Mouse (Mus musculus) hindbrain, embryonic 12.5 days (tissue): ENCODE measurements around the gene Zfp536. TPM values are rescaled to one million over a fixed set of nuclear protein-coding genes. Genes with fewer than 3 reads are reported as not detected.

Experiments
- ATAC-seq: fragments of 200-750 bp; cut with Nextera tagmentation; 2 replicates; pipeline ENCODE4 v1.8.0; 2017; ENCODE audit warnings: moderate TSS enrichment; ENCODE audit not compliant: low FRiP score
- H3K27ac ChIP-seq: fragments of 300-500 bp; sonication (generic); 2 replicates; pipeline ENCODE4 v1.5.1; 2016; ENCODE audit warnings: mild to moderate bottlenecking
- H3K27me3 ChIP-seq: fragments of 300-500 bp; sonication (generic); 2 replicates; pipeline ENCODE4 v1.6.1; 2016; ENCODE audit warnings: mild to moderate bottlenecking
- H3K36me3 ChIP-seq: fragments of 300-500 bp; sonication (generic); 2 replicates; pipeline ENCODE4 v1.6.1; 2016; ENCODE audit warnings: mild to moderate bottlenecking
- H3K4me1 ChIP-seq: fragments of 300-500 bp; sonication (generic); 2 replicates; pipeline ENCODE4 v1.6.1; 2016
- H3K4me2 ChIP-seq: fragments of 300-500 bp; sonication (generic); replicated peaks from 2 replicates; pipeline ENCODE4 v1.6.1; 2016; ENCODE audit warnings: mild to moderate bottlenecking
- H3K4me3 ChIP-seq: fragments of 300-500 bp; sonication (generic); 2 replicates; pipeline ENCODE4 v1.5.1; 2016; ENCODE audit warnings: mild to moderate bottlenecking
- H3K9ac ChIP-seq: fragments of 300-500 bp; sonication (generic); 2 replicates; pipeline ENCODE4 v1.6.1; 2016; ENCODE audit warnings: mild to moderate bottlenecking, moderate library complexity
- H3K9me3 ChIP-seq: fragments of 300-500 bp; sonication (generic); replicated peaks from 2 replicates; pipeline ENCODE4 v1.6.1; 2016; ENCODE audit warnings: mild to moderate bottlenecking
- WGBS: fragments of 180-500 bp; shearing (Covaris S2); methylation state at CpG from one replicate; pipeline ENCODE4 v1.1.7; 2016; 5-methylcytosine and 5-hydroxymethylcytosine counted together
- polyA plus RNA-seq: library from polyadenylated mRNA; unstranded; fragments of >200 nt; fragmentation: Nextera tagmentation; extraction: Ambion mirVana; gene quantifications from 2 replicates; pipeline ENCODE4 v1.2.1, GENCODE M21; 2016

Zfp536 gene
- polyA plus RNA-seq, 1 experiment from 2014 or later: 49.1 TPM

GRCm38 (mm10) chr7:37559851-37560250, 213.6 kb downstream of the Zfp536 start:
- 61% methylated on average over 3 of the region's 3 CpGs for WGBS
- peaks cover 41% of the 10 kb centered on the region for H3K4me1 ChIP-seq
- no peak for ATAC-seq

GRCm38 (mm10) chr7:37559341-37559740, 214.1 kb downstream of the Zfp536 start:
- ATAC-seq: no peak
- 89% methylated on average over 6 of the region's 6 CpGs for WGBS
- no peak overlapping the region for H3K4me2 ChIP-seq
- H3K27me3 ChIP-seq: no peaks in the 10 kb centered on the region
- no peak overlapping the region for H3K4me3 ChIP-seq
- no peak overlapping the region for H3K9ac ChIP-seq
- H3K4me1 ChIP-seq: peaks cover 38% of the 10 kb centered on the region
- H3K9me3 ChIP-seq: no peaks in the 10 kb centered on the region
- H3K27ac ChIP-seq: no peak overlapping the region
- no peaks in the 10 kb centered on the region for H3K36me3 ChIP-seq

More at GRCm38 (mm10) chr7:37559851-37560250, 213.6 kb downstream of the Zfp536 start:
- H3K27me3 ChIP-seq: no peaks in the 10 kb centered on the region
- no peaks in the 10 kb centered on the region for H3K36me3 ChIP-seq
- H3K4me3 ChIP-seq: no peak overlapping the region
- no peak overlapping the region for H3K27ac ChIP-seq
- H3K4me2 ChIP-seq: no peak overlapping the region
- H3K9ac ChIP-seq: no peak overlapping the region
- no peaks in the 10 kb centered on the region for H3K9me3 ChIP-seq

- H3K4me3 ChIP-seq: no peak overlapping the region
- no peaks in the 10 kb centered on the region for H3K9me3 ChIP-seq
- no peak overlapping the region for H3K27ac ChIP-seq
- no peaks in the 10 kb centered on the region for H3K27me3 ChIP-seq
- no peak for ATAC-seq
- H3K4me1 ChIP-seq: peaks cover 31% of the 10 kb centered on the region
- 69% methylated on average over 1 of the region's 1 CpGs for WGBS
- H3K4me2 ChIP-seq: no peak overlapping the region
- no peaks in the 10 kb centered on the region for H3K36me3 ChIP-seq
- no peak overlapping the region for H3K9ac ChIP-seq
Measured at GRCm38 (mm10) chr7:37556811-37557210, 216.6 kb downstream of the Zfp536 start.

- peaks cover 21% of the 10 kb centered on the region for H3K4me1 ChIP-seq
Measured at GRCm38 (mm10) chr7:37554405-37554804, 219.0 kb downstream of the Zfp536 start.

GRCm38 (mm10) chr7:37553646-37554045, 219.8 kb downstream of the Zfp536 start:
- Histone ChIP-seq H3K27me3 (no peaks in the 10 kb centered on the region), H3K9me3 (no peaks in the 10 kb centered on the region), H3K4me3 (no peak overlapping the region), H3K27ac (no peak overlapping the region; the same call in 1 of the 2 replicates), H3K36me3 (no peaks in the 10 kb centered on the region), H3K4me2 (no peak overlapping the region), H3K9ac (no peak overlapping the region), H3K4me1 (peaks cover 23% of the 10 kb centered on the region)
- no peak for ATAC-seq
- WGBS: 32% methylated on average over 3 of the region's 3 CpGs

More at GRCm38 (mm10) chr7:37554405-37554804, 219.0 kb downstream of the Zfp536 start:
- Histone ChIP-seq H3K4me3 (no peak overlapping the region), H3K9me3 (no peaks in the 10 kb centered on the region), H3K4me2 (no peak overlapping the region), H3K27me3 (no peaks in the 10 kb centered on the region), H3K9ac (no peak overlapping the region), H3K27ac (no peak overlapping the region), H3K36me3 (no peaks in the 10 kb centered on the region)
- no peak for ATAC-seq
- WGBS: 63% methylated on average over 5 of the region's 5 CpGs

- Histone ChIP-seq H3K4me2 (no peak overlapping the region), H3K36me3 (no peaks in the 10 kb centered on the region), H3K27me3 (no peaks in the 10 kb centered on the region), H3K9ac (no peak overlapping the region), H3K4me3 (no peak overlapping the region), H3K27ac (no peak overlapping the region), H3K4me1 (peaks cover 23% of the 10 kb centered on the region), H3K9me3 (no peaks in the 10 kb centered on the region)
- 65% methylated on average over 3 of the region's 3 CpGs for WGBS
- ATAC-seq: no peak
Measured at GRCm38 (mm10) chr7:37552384-37552783, 221.1 kb downstream of the Zfp536 start.

GRCm38 (mm10) chr7:37548805-37549204, 224.6 kb downstream of the Zfp536 start:
- no peak overlapping the region for H3K27ac ChIP-seq
- no peaks in the 10 kb centered on the region for H3K36me3 ChIP-seq
- H3K4me1 ChIP-seq: peaks cover 16% of the 10 kb centered on the region
- no peak for ATAC-seq
- no peak overlapping the region for H3K4me2 ChIP-seq
- no peak overlapping the region for H3K4me3 ChIP-seq
- 66% methylated on average over 15 of the region's 15 CpGs for WGBS
- no peaks in the 10 kb centered on the region for H3K27me3 ChIP-seq
- H3K9me3 ChIP-seq: no peaks in the 10 kb centered on the region
- no peak overlapping the region for H3K9ac ChIP-seq

GRCm38 (mm10) chr7:37544011-37544410, 229.4 kb downstream of the Zfp536 start:
- Histone ChIP-seq H3K27me3 (no peaks in the 10 kb centered on the region), H3K4me3 (no peak overlapping the region), H3K4me1 (no peaks in the 10 kb centered on the region), H3K9ac (no peak overlapping the region), H3K9me3 (no peaks in the 10 kb centered on the region), H3K4me2 (no peak overlapping the region), H3K27ac (no peak overlapping the region; the same call in 1 of the 2 replicates), H3K36me3 (0 out of 2 replicates have a peak, but pooled peaks cover 4% of the 10 kb centered on the region)
- ATAC-seq: no peak
- 34% methylated on average over 6 of the region's 6 CpGs for WGBS

- 87% methylated on average over 7 of the region's 7 CpGs for WGBS
Measured at GRCm38 (mm10) chr7:37542951-37543350, 230.5 kb downstream of the Zfp536 start.

GRCm38 (mm10) chr7:37531166-37531565, 242.3 kb downstream of the Zfp536 start:
- H3K36me3 ChIP-seq: no peaks in the 10 kb centered on the region
- no peak overlapping the region for H3K4me3 ChIP-seq
- 0 out of 2 replicates have a peak, but pooled peaks cover 9% of the 10 kb centered on the region for H3K4me1 ChIP-seq
- H3K27ac ChIP-seq: no peak overlapping the region
- H3K27me3 ChIP-seq: no peaks in the 10 kb centered on the region
- 90% methylated on average over 2 of the region's 2 CpGs for WGBS
- H3K9ac ChIP-seq: no peak overlapping the region
- ATAC-seq: no peak
- H3K4me2 ChIP-seq: no peak overlapping the region
- no peaks in the 10 kb centered on the region for H3K9me3 ChIP-seq

More at GRCm38 (mm10) chr7:37542951-37543350, 230.5 kb downstream of the Zfp536 start:
- no peak overlapping the region for H3K4me2 ChIP-seq
- H3K4me3 ChIP-seq: no peak overlapping the region
- H3K9me3 ChIP-seq: no peaks in the 10 kb centered on the region
- no peaks in the 10 kb centered on the region for H3K27me3 ChIP-seq
- H3K27ac ChIP-seq: no peak overlapping the region
- H3K9ac ChIP-seq: no peak overlapping the region
- ATAC-seq: no peak
- H3K4me1 ChIP-seq: no peaks in the 10 kb centered on the region
- 0 out of 2 replicates have a peak, but pooled peaks cover 4% of the 10 kb centered on the region for H3K36me3 ChIP-seq

- no peak overlapping the region for H3K9ac ChIP-seq
- H3K27me3 ChIP-seq: no peaks in the 10 kb centered on the region
- H3K4me3 ChIP-seq: no peak overlapping the region
- no peak overlapping the region for H3K27ac ChIP-seq
- no peaks in the 10 kb centered on the region for H3K9me3 ChIP-seq
- 84% methylated on average over 9 of the region's 9 CpGs for WGBS
- H3K4me2 ChIP-seq: no peak overlapping the region
- H3K36me3 ChIP-seq: no peaks in the 10 kb centered on the region
- peaks cover 12% of the 10 kb centered on the region; the same call in 1 of the 2 replicates for H3K4me1 ChIP-seq
- no peak for ATAC-seq
Measured at GRCm38 (mm10) chr7:37528311-37528710, 245.1 kb downstream of the Zfp536 start.

GRCm38 (mm10) chr7:37527890-37528289, 245.6 kb downstream of the Zfp536 start:
- Histone ChIP-seq H3K4me1 (peaks cover 12% of the 10 kb centered on the region; the same call in 1 of the 2 replicates), H3K4me3 (no peak overlapping the region), H3K9ac (no peak overlapping the region), H3K4me2 (no peak overlapping the region), H3K27ac (no peak overlapping the region), H3K36me3 (no peaks in the 10 kb centered on the region), H3K27me3 (no peaks in the 10 kb centered on the region), H3K9me3 (no peaks in the 10 kb centered on the region)
- no peak for ATAC-seq
- 69% methylated on average over 2 of the region's 2 CpGs for WGBS

GRCm38 (mm10) chr7:37521407-37521806, 252.0 kb downstream of the Zfp536 start:
- Histone ChIP-seq H3K36me3 (no peaks in the 10 kb centered on the region), H3K27ac (no peak overlapping the region), H3K9me3 (no peaks in the 10 kb centered on the region), H3K27me3 (no peaks in the 10 kb centered on the region), H3K4me3 (no peak overlapping the region), H3K4me2 (no peak overlapping the region), H3K9ac (no peak overlapping the region), H3K4me1 (peaks cover 12% of the 10 kb centered on the region)
- no peak for ATAC-seq
- 80% methylated on average over 2 of the region's 2 CpGs for WGBS
